Mouse (Mus musculus) heart, postnatal 0 days (tissue): ENCODE measurements at regions not wholly inside any gene's neighbourhood (a gene's known extent, or its start where the extent isn't known, plus 50 kb on each side); places are given as distances from the start of the nearest gene placed in this dataset.

Experiments
- ATAC-seq: fragments of 200-750 bp; cut with Nextera tagmentation; 2 replicates; pipeline ENCODE4 v1.8.0; 2017; ENCODE audit warnings: low read depth, moderate number of reproducible peaks, moderate library complexity; ENCODE audit not compliant: insufficient read depth
- DNase-seq: peaks from one replicate; pipeline ENCODE4 v3.0.0-alpha.2; 2016; ENCODE audit warnings: low spot score
- H3K27ac ChIP-seq: fragments of 300-500 bp; sonication (generic); 2 replicates; pipeline ENCODE4 v1.5.1; 2014; ENCODE audit warnings: low read depth, mild to moderate bottlenecking
- H3K27me3 ChIP-seq: fragments of 300-500 bp; sonication (generic); 2 replicates; pipeline ENCODE4 v1.6.1; 2014; ENCODE audit warnings: low read length, mixed read lengths; ENCODE audit not compliant: control insufficient read depth, insufficient read depth
- H3K36me3 ChIP-seq: fragments of 300-500 bp; sonication (generic); replicated peaks from 2 replicates; pipeline ENCODE4 v1.6.1; 2014; ENCODE audit warnings: low read length, mixed read lengths; ENCODE audit not compliant: control insufficient read depth, insufficient read depth
- H3K4me1 ChIP-seq: fragments of 300-500 bp; sonication (generic); 2 replicates; pipeline ENCODE4 v1.6.1; 2014; ENCODE audit warnings: antibody characterized with exemption; ENCODE audit not compliant: control insufficient read depth, insufficient read depth
- H3K4me2 ChIP-seq: fragments of 300-500 bp; sonication (generic); 2 replicates; pipeline ENCODE4 v1.6.1; 2014; ENCODE audit warnings: low read depth, mild to moderate bottlenecking, low read length, moderate library complexity
- H3K4me3 ChIP-seq: fragments of 300-500 bp; sonication (generic); 2 replicates; pipeline ENCODE4 v1.5.1; 2014; ENCODE audit warnings: low read depth, low read length
- H3K9ac ChIP-seq: fragments of 300-500 bp; sonication (generic); replicated peaks from 2 replicates; pipeline ENCODE4 v1.6.1; 2014; ENCODE audit warnings: low read depth, low read length, mixed read lengths
- H3K9me3 ChIP-seq: fragments of 300-500 bp; sonication (generic); replicated peaks from 2 replicates; pipeline ENCODE4 v1.6.1; 2016; ENCODE audit warnings: low read length; ENCODE audit not compliant: control insufficient read depth
- CTCF ChIP-seq: IDR thresholded peaks from 2 replicates; pipeline ENCODE4 v1.5.1; 2016; ENCODE audit warnings: antibody characterized with exemption, control low read depth, low read depth
- EP300 ChIP-seq: IDR thresholded peaks from 2 replicates; pipeline ENCODE4 v1.6.1; 2016; ENCODE audit warnings: antibody characterized with exemption, low read depth
- WGBS: fragments of 180-500 bp; shearing (Covaris S2); extraction: QIAGEN DNeasy Blood & Tissue Kit; methylation state at CpG from one replicate; pipeline ENCODE4 v1.1.7; 2014; 5-methylcytosine and 5-hydroxymethylcytosine counted together

GRCm38 (mm10) chr2:166417628-166418027, 262.2 kb upstream of the Sulf2 start:
- ATAC-seq (no peak), DNase-seq (no peak)
- Histone ChIP-seq H3K4me2 (no peak overlapping the region), H3K9ac (no peak overlapping the region), H3K36me3 (no peaks in the 10 kb centered on the region), H3K4me3 (no peak overlapping the region), H3K9me3 (no peaks in the 10 kb centered on the region), H3K4me1 (0 out of 2 replicates have a peak, but pooled peaks cover 8% of the 10 kb centered on the region), H3K27me3 (no peaks in the 10 kb centered on the region), H3K27ac (no peak overlapping the region)
- TF ChIP-seq EP300 (no peak), CTCF (no peak)
- 91% methylated on average over 10 of the region's 10 CpGs for WGBS

DNA sequence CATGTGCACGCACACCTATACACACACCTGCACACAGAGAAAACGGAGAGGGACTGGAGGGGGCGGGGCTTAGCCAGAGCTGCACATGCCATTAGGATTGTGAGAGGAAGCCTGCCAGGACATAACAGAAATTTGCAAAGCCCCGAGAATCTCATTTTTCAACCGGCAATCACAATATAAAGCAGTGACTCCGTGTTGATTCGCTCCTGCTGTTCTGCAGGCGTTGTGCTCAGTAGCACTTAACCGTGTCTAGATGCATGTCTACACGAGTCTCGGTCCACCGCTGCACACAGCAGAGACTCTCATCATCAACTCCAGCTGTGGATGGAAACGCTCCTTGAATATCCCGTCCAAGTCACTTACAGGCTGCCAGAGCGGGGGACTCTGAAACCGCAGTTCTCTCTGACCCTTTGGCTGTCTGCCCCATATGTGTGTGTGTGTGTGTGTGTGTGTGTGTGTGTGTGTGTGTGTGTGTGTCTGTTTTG, 260.1 kb upstream of the Sulf2 start:
- TF ChIP-seq CTCF (no peak), EP300 (no peak)
- no peaks in the 10 kb centered on the region for H3K9me3 ChIP-seq
- no peak overlapping the region for H3K4me2 ChIP-seq
- 54% methylated on average over 16 of the region's 16 CpGs for WGBS
- H3K4me1 ChIP-seq, result 0 out of 2 replicates have a peak, but pooled peaks cover 14% of the 10 kb centered on the region
- H3K4me3 ChIP-seq, result no peak overlapping the region
- no peak overlapping the region for H3K9ac ChIP-seq
- no peak overlapping the region for H3K27ac ChIP-seq
- no peaks in the 10 kb centered on the region for H3K27me3 ChIP-seq
- no peaks in the 10 kb centered on the region for H3K36me3 ChIP-seq
- ATAC-seq, result peak; percentile 42
- DNase-seq, result peak; percentile 63

DNA sequence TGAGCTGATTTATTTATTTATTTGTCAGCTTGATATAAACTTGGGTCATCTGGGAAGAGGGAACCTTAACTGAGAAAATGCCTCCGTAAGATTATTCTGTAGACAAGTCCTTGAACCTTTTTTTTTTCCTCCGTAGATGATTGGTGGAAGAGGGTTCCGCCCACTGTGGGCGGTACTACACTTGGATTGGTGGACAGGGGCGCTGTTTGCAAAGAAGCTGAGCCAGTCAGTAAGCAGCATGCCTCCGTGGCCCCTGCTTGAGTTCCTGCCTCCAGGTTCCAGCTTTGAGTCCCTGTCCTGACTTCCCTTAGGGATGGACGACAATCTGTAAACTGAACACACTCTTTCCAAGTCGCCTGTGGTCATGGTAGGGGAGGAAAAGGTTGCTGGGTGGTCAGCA, 259.4 kb upstream of the Sulf2 start:
- no peak overlapping the region for H3K9ac ChIP-seq
- no peak overlapping the region for H3K27ac ChIP-seq
- no peaks in the 10 kb centered on the region for H3K27me3 ChIP-seq
- no peak overlapping the region for H3K4me3 ChIP-seq
- 0 out of 2 replicates have a peak, but pooled peaks cover 14% of the 10 kb centered on the region for H3K4me1 ChIP-seq
- 87% methylated on average over 8 of the region's 8 CpGs for WGBS
- no peak for DNase-seq
- no peak for ATAC-seq
- H3K9me3 ChIP-seq, result no peaks in the 10 kb centered on the region
- H3K36me3 ChIP-seq, result no peaks in the 10 kb centered on the region
- TF ChIP-seq EP300, result no peak
- H3K4me2 ChIP-seq, result no peak overlapping the region

GRCm38 (mm10) chr2:166412031-166412858, 256.8 kb upstream of the Sulf2 start:
- DNase-seq (peak; percentile 46), ATAC-seq (peak; percentile 33; the same call in 1 of the 2 replicates)
- no peaks in the 10 kb centered on the region for H3K27me3 ChIP-seq
- no peak overlapping the region for H3K4me2 ChIP-seq
- H3K4me3 ChIP-seq, result no peak overlapping the region
- no peak overlapping the region for H3K9ac ChIP-seq
- no peaks in the 10 kb centered on the region for H3K36me3 ChIP-seq
- no peak overlapping the region for H3K27ac ChIP-seq
- 0 out of 2 replicates have a peak, but pooled peaks have one; percentile 36 for TF ChIP-seq EP300
- no peak for TF ChIP-seq CTCF
- 0 out of 2 replicates have a peak, but pooled peaks cover 14% of the 10 kb centered on the region for H3K4me1 ChIP-seq
- 10% methylated on average over 17 of the region's 17 CpGs for WGBS
- no peaks in the 10 kb centered on the region for H3K9me3 ChIP-seq

- Histone ChIP-seq H3K27ac (no peak overlapping the region), H3K9ac (no peak overlapping the region), H3K4me2 (no peak overlapping the region), H3K4me3 (no peak overlapping the region), H3K27me3 (no peaks in the 10 kb centered on the region), H3K9me3 (no peaks in the 10 kb centered on the region), H3K4me1 (0 out of 2 replicates have a peak, but pooled peaks cover 9% of the 10 kb centered on the region), H3K36me3 (no peaks in the 10 kb centered on the region)
- TF ChIP-seq CTCF, result no peak
- TF ChIP-seq EP300, result no peak
- ATAC-seq, result no peak
- no peak for DNase-seq
- 91% methylated on average over 5 of the region's 5 CpGs for WGBS
These were observed 253.9 kb upstream of the Sulf2 start for GRCm38 (mm10) chr2:166409391-166409790.

DNA sequence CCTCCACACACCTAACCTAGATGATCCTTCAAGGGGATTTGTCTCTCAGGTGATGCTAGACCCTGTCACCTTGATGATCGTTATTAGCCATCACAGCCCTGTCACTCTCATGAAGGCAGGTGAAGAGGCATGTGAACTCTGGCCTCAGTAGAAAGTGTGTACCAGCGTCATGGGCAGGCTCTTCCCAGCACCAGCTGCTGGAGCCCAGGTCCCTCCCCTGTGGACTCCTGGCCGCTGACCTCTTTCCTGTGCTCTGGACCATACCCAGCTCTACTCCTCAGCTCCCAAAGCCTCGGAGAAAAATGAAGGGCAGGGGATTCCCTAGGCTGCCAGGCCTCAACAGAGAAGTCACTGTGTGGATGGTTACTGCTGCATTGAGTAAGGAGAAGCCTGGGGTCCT, 253.3 kb upstream of the Sulf2 start:
- no peaks in the 10 kb centered on the region for H3K9me3 ChIP-seq
- 0 out of 2 replicates have a peak, but pooled peaks cover 9% of the 10 kb centered on the region for H3K4me1 ChIP-seq
- WGBS, result 91% methylated on average over 4 of the region's 4 CpGs
- no peak for TF ChIP-seq EP300
- DNase-seq (no peak), ATAC-seq (no peak)
- H3K9ac ChIP-seq, result no peak overlapping the region
- no peaks in the 10 kb centered on the region for H3K36me3 ChIP-seq
- H3K27ac ChIP-seq, result no peak overlapping the region
- no peak overlapping the region for H3K4me2 ChIP-seq
- H3K27me3 ChIP-seq, result no peaks in the 10 kb centered on the region
- no peak overlapping the region for H3K4me3 ChIP-seq
